Mouse (Mus musculus) myocyte (in vitro differentiated cells): Measurements from ENCODE around the gene Cyba. TPM values are rescaled to one million over a fixed set of nuclear protein-coding genes. Genes with fewer than 3 reads are reported as not detected.

Experiments used
- H3K27me3 ChIP-seq: one replicate; pipeline ENCODE4 v1.6.1; 2011; ENCODE audit not compliant: control insufficient read depth, insufficient read depth, insufficient read length
- H3K36me3 ChIP-seq: one replicate; pipeline ENCODE4 v1.6.1; 2011; ENCODE audit not compliant: control insufficient read depth, insufficient read depth
- H3K4me2 ChIP-seq: one replicate; pipeline ENCODE4 v1.6.1; 2011; ENCODE audit warnings: low read depth, control low read depth
- H3K4me3 ChIP-seq: one replicate; pipeline ENCODE4 v1.5.1; 2011; ENCODE audit warnings: mild to moderate bottlenecking, control low read depth, moderate library complexity
- H3K79me2 ChIP-seq: one replicate; pipeline ENCODE4 v1.6.1; 2011; ENCODE audit not compliant: control insufficient read depth, insufficient read depth
- H3ac ChIP-seq: one replicate; pipeline ENCODE4 v1.6.1; 2011; ENCODE audit not compliant: control insufficient read depth, insufficient read length
- CEBPB ChIP-seq: IDR thresholded peaks from 2 replicates; pipeline ENCODE4 v1.6.1; 2011; ENCODE audit warnings: mild to moderate bottlenecking, moderate library complexity; ENCODE audit not compliant: poor library complexity, insufficient read depth, severe bottlenecking
- E2F4 ChIP-seq: IDR thresholded peaks from one replicate; pipeline ENCODE4 v1.6.1; 2011; ENCODE audit warnings: mild to moderate bottlenecking, control low read depth, moderate library complexity; ENCODE audit not compliant: insufficient read depth
- MAX ChIP-seq: IDR thresholded peaks from one replicate; pipeline ENCODE4 v1.6.1; 2011; ENCODE audit warnings: low read depth, mild to moderate bottlenecking, control low read depth
- MYOD1 ChIP-seq, 3 experiments: IDR thresholded peaks; one replicate each; pipeline ENCODE4 v1.6.1; 2011; ENCODE audit warnings: control low read depth in 2 of 3, low read depth in 2 of 3, mild to moderate bottlenecking in 2 of 3, moderate library complexity in 1 of 3; ENCODE audit not compliant: insufficient read length in 2 of 3, control insufficient read depth in 1 of 3
- MYOG ChIP-seq, 3 experiments: IDR thresholded peaks; one replicate each; pipeline ENCODE4 v1.6.1; 2011; ENCODE audit warnings: control low read depth in 2 of 3, low read depth in 2 of 3, mild to moderate bottlenecking in 2 of 3; ENCODE audit not compliant: insufficient read length in 2 of 3, control insufficient read depth in 1 of 3, insufficient read depth in 1 of 3
- POLR2A ChIP-seq: IDR thresholded peaks from one replicate; pipeline ENCODE4 v1.6.1; 2011; ENCODE audit warnings: low read depth, mild to moderate bottlenecking, control low read depth, moderate library complexity; ENCODE audit not compliant: insufficient read length
- POLR2AphosphoS2 ChIP-seq: IDR thresholded peaks from one replicate; pipeline ENCODE4 v1.6.1; 2011; ENCODE audit warnings: low read depth, control low read depth; ENCODE audit not compliant: insufficient read length
- REST ChIP-seq: IDR thresholded peaks from one replicate; pipeline ENCODE4 v1.6.1; 2011; ENCODE audit warnings: mild to moderate bottlenecking, control low read depth, moderate library complexity; ENCODE audit not compliant: insufficient read depth, insufficient read length
- SRF ChIP-seq: IDR thresholded peaks from one replicate; pipeline ENCODE4 v1.6.1; 2011; ENCODE audit warnings: low read depth; ENCODE audit not compliant: control insufficient read depth, insufficient read length
- TCF12 ChIP-seq: IDR thresholded peaks from one replicate; pipeline ENCODE4 v1.6.1; 2011; ENCODE audit warnings: mild to moderate bottlenecking, control low read depth; ENCODE audit not compliant: poor library complexity, insufficient read depth, severe bottlenecking
- TCF3 ChIP-seq: IDR thresholded peaks from one replicate; pipeline ENCODE4 v1.6.1; 2011; ENCODE audit warnings: low read depth, control low read depth; ENCODE audit not compliant: insufficient read length
- USF1 ChIP-seq: IDR thresholded peaks from one replicate; pipeline ENCODE4 v1.6.1; 2011; ENCODE audit warnings: low read depth, mild to moderate bottlenecking, control low read depth, moderate library complexity
- polyA plus RNA-seq: library from polyadenylated mRNA; unstranded; fragments of >200 nt; fragmentation: generic; extraction: Trizol; gene quantifications from one replicate; pipeline ENCODE4 v1.2.1, GENCODE M21; 2012; ENCODE audit warnings: missing spikeins

The Cyba gene
- polyA plus RNA-seq, 1 experiment = not detected

GRCm38 (mm10) chr8:122414311-122414710 is 18.4 kb downstream of the Cyba start:
- no peak overlapping the region for H3ac ChIP-seq
- peaks cover 19% of the 10 kb centered on the region for H3K36me3 ChIP-seq
- no peaks in the 10 kb centered on the region for H3K27me3 ChIP-seq
- no peaks in the 10 kb centered on the region for H3K79me2 ChIP-seq
- TF ChIP-seq CEBPB = no peak
- TF ChIP-seq MYOD1 (IDR thresholded peaks at IDR 0.05; ENCODE audit: control insufficient read depth in 1 of 3, insufficient read length in 2 of 3, low read depth in 2 of 3) = no peak
- no peak for TF ChIP-seq TCF12
- TF ChIP-seq POLR2A = no peak
- no peak for TF ChIP-seq E2F4
- TF ChIP-seq USF1 = no peak
- TF ChIP-seq REST = no peak
- TF ChIP-seq TCF3 = no peak
- TF ChIP-seq MAX = no peak
- TF ChIP-seq MYOG (IDR thresholded peaks at IDR 0.05; ENCODE audit: control insufficient read depth in 1 of 3, insufficient read depth in 1 of 3, insufficient read length in 2 of 3, low read depth in 2 of 3) = no peak
- TF ChIP-seq POLR2AphosphoS2 = no peak
- TF ChIP-seq SRF = no peak
- H3K4me3 ChIP-seq = no peak overlapping the region
- no peak overlapping the region for H3K4me2 ChIP-seq

GRCm38 (mm10) chr8:122407678-122408077 is 25.1 kb downstream of the Cyba start:
- Histone ChIP-seq H3ac (no peak overlapping the region), H3K4me2 (no peak overlapping the region), H3K27me3 (no peaks in the 10 kb centered on the region), H3K36me3 (peaks cover 63% of the 10 kb centered on the region), H3K79me2 (no peaks in the 10 kb centered on the region), H3K4me3 (no peak overlapping the region)
- TF ChIP-seq POLR2A = no peak
- TF ChIP-seq CEBPB = no peak
- TF ChIP-seq MYOG (IDR thresholded peaks at IDR 0.05; ENCODE audit: control insufficient read depth in 1 of 3, insufficient read depth in 1 of 3, insufficient read length in 2 of 3, low read depth in 2 of 3) = no peak
- no peak for TF ChIP-seq USF1
- no peak for TF ChIP-seq TCF3
- TF ChIP-seq TCF12 = no peak
- TF ChIP-seq POLR2AphosphoS2 = no peak
- TF ChIP-seq E2F4 = no peak

GRCm38 (mm10) chr8:122405146-122405805 is 27.5 kb downstream of the Cyba start:
- Histone ChIP-seq H3K36me3 (peaks cover 72% of the 10 kb centered on the region), H3K27me3 (no peaks in the 10 kb centered on the region), H3K4me2 (no peak overlapping the region), H3K4me3 (no peak overlapping the region), H3ac (no peak overlapping the region), H3K79me2 (no peaks in the 10 kb centered on the region)
- TF ChIP-seq REST (no peak), POLR2AphosphoS2 (no peak), POLR2A (no peak), USF1 (no peak), CEBPB (no peak), MYOD1 (IDR thresholded peaks at IDR 0.05; ENCODE audit: control insufficient read depth in 1 of 3, insufficient read length in 2 of 3, low read depth in 2 of 3) (no peak), SRF (no peak), TCF3 (no peak), TCF12 (no peak), E2F4 (no peak), MYOG (IDR thresholded peaks at IDR 0.05; ENCODE audit: control insufficient read depth in 1 of 3, insufficient read depth in 1 of 3, insufficient read length in 2 of 3, low read depth in 2 of 3) (no peak), MAX (no peak)

GRCm38 (mm10) chr8:122398186-122398585 is 34.5 kb downstream of the Cyba start:
- no peak overlapping the region for H3K4me2 ChIP-seq
- no peak overlapping the region for H3ac ChIP-seq
- no peak overlapping the region for H3K4me3 ChIP-seq
- H3K27me3 ChIP-seq = no peaks in the 10 kb centered on the region
- no peak for TF ChIP-seq MYOG (IDR thresholded peaks at IDR 0.05; ENCODE audit: control insufficient read depth in 1 of 3, insufficient read depth in 1 of 3, insufficient read length in 2 of 3, low read depth in 2 of 3)
- no peak for TF ChIP-seq TCF12
- TF ChIP-seq TCF3 = no peak
- TF ChIP-seq USF1 = no peak
- TF ChIP-seq MAX = no peak
- TF ChIP-seq REST = no peak
- TF ChIP-seq SRF = no peak
- peaks cover 37% of the 10 kb centered on the region for H3K36me3 ChIP-seq
- H3K79me2 ChIP-seq = no peaks in the 10 kb centered on the region
